Mouse (Mus musculus) megakaryocyte, embryonic 14.5 days (primary cell): ENCODE data around the gene Rnf31. TPM values are rescaled to one million over a fixed set of nuclear protein-coding genes. Genes with fewer than 3 reads are reported as not detected.
A peak's percentile ranks its signal among the peaks of the same experiment; 100 is the strongest.

Experiments
- H3K27me3 ChIP-seq: replicated peaks from 2 replicates; pipeline ENCODE3; 2012; ENCODE audit warnings: inconsistent platforms
- H3K36me3 ChIP-seq: replicated peaks from 2 replicates; pipeline ENCODE3; 2012; ENCODE audit warnings: low read length, inconsistent platforms, mixed read lengths
- H3K4me1 ChIP-seq: 2 replicates; pipeline ENCODE4 v1.6.1; 2012; ENCODE audit warnings: inconsistent platforms
- H3K4me3 ChIP-seq: replicated peaks from 2 replicates; pipeline ENCODE3; 2012; ENCODE audit warnings: moderate library complexity, mild to moderate bottlenecking, inconsistent platforms
- H3K9me3 ChIP-seq: 2 replicates; pipeline ENCODE4 v1.6.1; 2012; ENCODE audit warnings: inconsistent platforms
- FLI1 ChIP-seq: IDR thresholded peaks from 2 replicates; pipeline ENCODE4 v1.6.1; 2012; ENCODE audit warnings: low read length, inconsistent platforms, mixed read lengths
- GATA1 ChIP-seq: IDR thresholded peaks from 3 replicates; pipeline ENCODE4 v1.6.1; 2012; ENCODE audit warnings: mixed read lengths, low read length, inconsistent platforms, borderline replicate concordance
- polyA plus RNA-seq: library from polyadenylated mRNA; stranded (reverse); fragments of >175 nt; gene quantifications from 2 replicates; pipeline ENCODE4 v1.2.3, GENCODE M21; 2012; ENCODE audit warnings: low replicate concordance; ENCODE audit not compliant: insufficient read depth

The Rnf31 gene
- 17.1 and 20.4 TPM in 2 replicates for polyA plus RNA-seq

DNA sequence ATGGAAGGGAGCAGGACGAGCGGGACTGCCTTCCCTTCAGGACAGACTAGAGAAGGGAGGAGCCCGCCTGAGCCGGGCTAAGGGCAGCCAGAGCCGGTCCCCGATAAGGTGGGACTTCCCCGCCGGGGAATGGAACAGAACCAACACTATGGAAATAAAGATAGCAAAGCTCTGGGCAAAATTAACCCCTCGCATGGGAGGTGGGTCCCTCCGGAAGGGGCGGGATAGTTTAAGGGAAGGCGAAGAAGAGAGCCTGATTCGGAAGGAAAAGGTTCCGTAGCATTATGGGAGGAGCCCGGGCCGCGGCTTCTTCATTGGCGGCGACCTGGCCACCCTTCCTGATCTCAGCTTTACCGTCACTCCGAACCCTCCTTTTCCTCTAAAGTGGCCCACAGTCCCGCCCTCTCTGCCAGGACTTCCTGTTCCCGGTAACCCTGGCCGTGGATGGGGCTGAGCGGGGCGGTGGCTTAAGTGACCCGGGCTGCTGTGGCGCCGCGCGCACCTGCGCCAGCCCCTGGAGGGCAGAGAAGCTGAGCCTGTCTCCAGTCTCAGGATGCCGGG, at the start of gene Rnf31:
Rnf31 (plus strand) TSS at position 378 of the 561 bp plus-strand sequence.
- H3K9me3 ChIP-seq: no peaks in the 10 kb centered on the region
- peaks cover 56% of the 10 kb centered on the region for H3K36me3 ChIP-seq
- peaks cover 68% of the 10 kb centered on the region for H3K4me1 ChIP-seq
- no peak for TF ChIP-seq GATA1
- no peak for TF ChIP-seq FLI1
- no peaks in the 10 kb centered on the region for H3K27me3 ChIP-seq
- H3K4me3 ChIP-seq: peak within 1 kb of the TSS; percentile 96

DNA sequence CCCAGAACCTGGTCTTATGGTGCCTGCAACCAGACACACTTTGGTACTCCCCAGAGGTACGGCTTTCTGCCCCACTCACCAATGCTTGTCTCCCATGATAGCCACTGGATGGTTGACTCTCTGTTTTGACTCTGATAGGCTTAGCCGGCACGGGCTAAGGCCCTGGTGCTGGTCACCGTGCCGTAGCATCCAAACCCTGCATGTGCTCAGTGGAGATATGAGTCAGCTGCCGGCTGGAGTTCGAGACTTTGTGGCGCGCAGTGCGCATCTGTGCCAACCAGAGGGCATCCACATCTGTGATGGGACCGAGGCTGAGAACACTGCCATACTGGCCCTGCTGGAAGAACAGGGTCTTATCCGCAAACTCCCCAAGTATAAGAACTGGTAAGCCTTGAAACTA, 49.2 kb upstream of the Rnf31 start:
- Histone ChIP-seq H3K9me3 (no peaks in the 10 kb centered on the region), H3K4me1 (peaks cover 51% of the 10 kb centered on the region), H3K4me3 (no peak overlapping the region), H3K36me3 (peaks cover 57% of the 10 kb centered on the region), H3K27me3 (no peaks in the 10 kb centered on the region)
- no peak for TF ChIP-seq FLI1
- no peak for TF ChIP-seq GATA1

DNA sequence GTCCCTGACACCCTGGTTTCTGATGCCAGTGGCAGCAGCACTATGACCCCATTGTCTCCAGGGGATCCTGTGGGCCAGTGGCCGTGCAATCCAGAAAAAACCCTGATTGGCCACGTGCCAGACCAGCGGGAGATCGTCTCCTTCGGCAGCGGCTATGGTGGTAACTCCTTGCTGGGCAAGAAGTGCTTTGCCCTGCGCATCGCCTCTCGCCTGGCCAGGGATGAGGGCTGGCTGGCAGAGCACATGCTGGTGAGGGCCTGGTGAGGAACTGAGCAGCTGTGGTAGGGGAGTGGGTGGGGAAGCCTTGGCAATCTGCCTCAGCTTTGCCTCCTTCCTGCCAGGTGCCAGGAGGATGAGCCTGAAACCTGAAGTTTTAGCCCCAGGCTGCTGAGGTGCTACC, 47.2 kb upstream of the Rnf31 start:
- TF ChIP-seq FLI1 (no peak), GATA1 (no peak)
- H3K36me3 ChIP-seq: peaks cover 77% of the 10 kb centered on the region
- H3K4me3 ChIP-seq: no peak overlapping the region
- no peaks in the 10 kb centered on the region for H3K9me3 ChIP-seq
- no peaks in the 10 kb centered on the region for H3K27me3 ChIP-seq
- peaks cover 47% of the 10 kb centered on the region for H3K4me1 ChIP-seq

DNA sequence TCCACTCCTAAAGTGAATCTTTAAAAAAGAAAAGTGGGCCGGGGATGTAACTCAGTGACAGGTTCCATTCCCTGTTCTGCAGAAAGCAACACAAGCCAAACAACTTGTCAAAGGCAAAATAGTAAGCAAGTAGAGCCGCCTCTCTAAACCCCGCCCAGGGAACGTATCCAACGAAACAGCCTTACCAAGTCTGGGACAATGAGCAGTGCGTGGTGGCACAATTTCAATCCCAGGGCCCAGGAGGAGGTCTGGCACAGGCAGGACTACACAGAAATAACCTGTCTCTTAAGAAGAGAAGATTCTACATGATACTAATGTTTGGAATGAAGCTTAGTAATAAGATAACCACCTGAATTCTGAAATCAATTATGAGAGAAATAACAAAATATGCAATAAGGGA, 41.3 kb upstream of the Rnf31 start:
- no peak overlapping the region for H3K4me3 ChIP-seq
- no peak for TF ChIP-seq GATA1
- no peak for TF ChIP-seq FLI1
- peaks cover 55% of the 10 kb centered on the region for H3K36me3 ChIP-seq
- H3K4me1 ChIP-seq: peaks cover 24% of the 10 kb centered on the region
- no peaks in the 10 kb centered on the region for H3K9me3 ChIP-seq
- H3K27me3 ChIP-seq: no peaks in the 10 kb centered on the region

GRCm38 (mm10) chr14:55551347-55551746, 40.2 kb upstream of the Rnf31 start:
- TF ChIP-seq FLI1: no peak
- no peak for TF ChIP-seq GATA1
- Histone ChIP-seq H3K36me3 (peaks cover 44% of the 10 kb centered on the region), H3K4me1 (peaks cover 22% of the 10 kb centered on the region), H3K9me3 (no peaks in the 10 kb centered on the region), H3K27me3 (no peaks in the 10 kb centered on the region), H3K4me3 (no peak overlapping the region)

DNA sequence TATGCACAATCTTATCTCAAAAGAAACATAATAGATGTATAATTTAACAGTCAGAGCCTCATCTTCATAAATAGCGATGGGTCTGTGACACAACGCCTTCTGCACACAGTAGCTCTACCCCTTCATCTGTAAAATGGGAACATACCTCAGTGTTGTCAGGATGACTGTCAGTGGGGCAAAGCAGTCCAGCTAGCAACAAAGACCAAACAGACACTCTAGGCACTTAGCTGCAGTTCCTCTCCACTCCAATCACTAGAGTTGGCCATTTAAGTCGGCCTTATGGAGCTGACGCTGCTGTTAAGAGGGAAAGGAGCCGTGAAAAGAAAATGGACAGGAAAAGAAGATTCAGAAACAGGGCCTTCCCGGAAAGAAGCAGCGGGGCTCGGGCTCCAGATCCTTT, 39.7 kb upstream of the Rnf31 start:
- Histone ChIP-seq H3K9me3 (no peaks in the 10 kb centered on the region), H3K4me3 (no peak overlapping the region), H3K4me1 (peaks cover 24% of the 10 kb centered on the region), H3K27me3 (no peaks in the 10 kb centered on the region), H3K36me3 (peaks cover 39% of the 10 kb centered on the region)
- TF ChIP-seq FLI1 (no peak), GATA1 (no peak)

DNA sequence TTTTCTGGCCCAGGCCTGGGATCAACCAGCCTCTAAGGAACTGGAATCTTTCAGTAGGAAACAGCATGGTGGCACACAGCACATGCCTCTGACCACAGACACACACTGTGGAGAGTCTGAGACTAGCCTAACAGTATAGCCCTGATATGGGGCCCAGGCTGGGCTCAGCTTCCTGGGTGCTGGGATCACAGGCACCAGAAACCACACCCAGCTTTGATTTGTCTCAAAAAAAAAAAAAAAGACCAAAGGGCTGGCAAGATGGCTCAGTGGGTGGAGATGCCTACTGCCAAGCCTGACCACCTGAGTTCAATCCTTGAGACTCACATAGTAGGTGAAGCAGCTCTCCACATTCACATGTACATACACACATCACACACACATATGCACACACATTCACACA, 36.9 kb upstream of the Rnf31 start:
- no peak for TF ChIP-seq GATA1
- TF ChIP-seq FLI1: no peak
- H3K36me3 ChIP-seq: peaks cover 11% of the 10 kb centered on the region
- H3K9me3 ChIP-seq: no peaks in the 10 kb centered on the region
- no peak overlapping the region for H3K4me3 ChIP-seq
- H3K27me3 ChIP-seq: no peaks in the 10 kb centered on the region
- peaks cover 40% of the 10 kb centered on the region for H3K4me1 ChIP-seq

- TF ChIP-seq GATA1: no peak
- TF ChIP-seq FLI1: no peak
- Histone ChIP-seq H3K27me3 (no peaks in the 10 kb centered on the region), H3K4me1 (peaks cover 40% of the 10 kb centered on the region), H3K36me3 (peaks cover under 1% of the 10 kb centered on the region), H3K9me3 (no peaks in the 10 kb centered on the region), H3K4me3 (no peak overlapping the region)
Measured at GRCm38 (mm10) chr14:55555788-55556187, 35.7 kb upstream of the Rnf31 start.

- H3K27me3 ChIP-seq: no peaks in the 10 kb centered on the region
- no peaks in the 10 kb centered on the region for H3K9me3 ChIP-seq
- TF ChIP-seq FLI1 (no peak), GATA1 (no peak)
- H3K4me3 ChIP-seq: peak overlapping the region; percentile 77
- H3K36me3 ChIP-seq: peaks cover 9% of the 10 kb centered on the region
- peaks cover 52% of the 10 kb centered on the region for H3K4me1 ChIP-seq
Measured at GRCm38 (mm10) chr14:55557003-55557402, 34.5 kb upstream of the Rnf31 start.

DNA sequence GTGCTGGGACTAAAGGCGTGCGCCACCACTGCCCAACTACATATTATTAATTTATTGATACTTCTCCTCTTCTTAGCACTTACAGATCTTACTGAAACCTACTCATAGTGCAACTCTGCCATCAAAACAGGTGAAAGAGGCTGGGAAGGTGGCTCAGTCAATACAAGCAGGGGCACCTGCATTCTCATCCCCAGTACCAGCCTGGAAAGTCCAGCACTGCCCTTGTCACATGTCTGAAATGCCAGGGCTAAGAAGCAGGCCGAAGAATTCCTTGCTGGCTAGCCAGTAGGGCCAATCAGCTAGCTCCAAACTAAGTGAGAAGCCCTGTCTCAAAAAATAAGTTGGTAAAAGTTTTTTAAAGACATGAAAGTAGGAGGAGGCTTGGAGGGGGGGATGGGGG, 33.9 kb upstream of the Rnf31 start:
- Histone ChIP-seq H3K36me3 (peaks cover 13% of the 10 kb centered on the region), H3K9me3 (no peaks in the 10 kb centered on the region), H3K27me3 (no peaks in the 10 kb centered on the region), H3K4me3 (peak overlapping the region; percentile 28), H3K4me1 (peaks cover 55% of the 10 kb centered on the region)
- no peak for TF ChIP-seq GATA1
- no peak for TF ChIP-seq FLI1
